Mouse (Mus musculus): Measurements from ENCODE around the gene Zfp518a. TPM values are rescaled to one million over a fixed set of nuclear protein-coding genes. Genes with fewer than 3 reads are reported as not detected.

The Zfp518a gene
- total and polyA plus RNA-seq, 3 experiments, result 1.4 to 7.5 (median 5.7) TPM

DNA sequence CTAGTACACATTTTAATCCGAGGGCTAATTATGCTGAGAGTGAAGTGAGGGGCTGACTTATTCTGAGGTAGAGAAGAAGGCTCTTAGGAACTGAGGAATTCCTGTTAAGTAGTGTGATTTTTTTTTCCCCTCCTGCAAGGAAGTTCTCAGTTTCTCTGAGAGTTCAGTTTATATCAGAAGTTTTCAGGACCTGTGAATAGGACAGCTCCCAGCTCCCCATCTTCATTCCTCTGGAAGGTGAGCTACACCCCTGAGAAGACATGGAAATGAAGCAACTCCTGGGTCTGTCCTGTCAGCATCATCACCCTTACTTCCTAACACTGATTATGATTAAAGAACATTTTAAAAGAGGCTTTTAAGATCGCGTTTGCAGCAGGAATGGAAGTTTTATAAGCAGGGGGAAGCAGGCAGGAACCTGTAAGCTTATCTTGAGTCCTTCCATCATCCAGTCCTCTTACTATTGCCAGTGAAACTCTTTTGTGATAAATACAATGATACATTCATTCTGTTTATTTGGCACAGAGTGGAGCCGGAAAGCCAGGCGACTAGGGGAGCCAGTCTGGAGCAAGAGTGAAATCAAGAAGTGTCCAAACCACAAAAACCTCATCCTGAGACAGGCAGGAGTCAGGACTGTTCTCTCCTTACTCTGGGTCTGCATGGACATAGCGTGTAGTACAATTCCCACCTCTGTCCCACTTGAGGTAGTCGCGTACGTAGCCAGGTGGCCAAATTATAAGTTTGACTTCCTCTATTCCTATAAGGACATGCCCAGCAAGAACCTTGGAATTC is 37.3 kb downstream of the Zfp518a start:
- DNase-seq, result no peak
- H3K79me2 ChIP-seq (replicated peaks; ENCODE audit: control insufficient read depth, insufficient read depth, low read length), result no peaks in the 10 kb centered on the region
- TF ChIP-seq CTCF (IDR thresholded peaks at IDR 0.05) (no peak), EP300 (IDR thresholded peaks at IDR 0.05; ENCODE audit: insufficient read depth, low read depth, low read length) (no peak), POLR2A (IDR thresholded peaks at IDR 0.05; ENCODE audit: insufficient read depth, low read depth, low read length) (no peak)
- no peaks in the 10 kb centered on the region for H3K4me1 ChIP-seq (ENCODE audit: control insufficient read depth, insufficient read depth, low read length)
- H3K27ac ChIP-seq, result no peak overlapping the region
- 68% methylated on average over 9 of the region's 9 CpGs for WGBS
- H3K9ac ChIP-seq (ENCODE audit: low read depth, low read length), result no peak overlapping the region
- intact Hi-C loops (cut with DNase I), result no loop called here
- no peaks in the 10 kb centered on the region for H3K36me3 ChIP-seq (ENCODE audit: control insufficient read depth, insufficient read depth, low read length)
- H3K27me3 ChIP-seq (ENCODE audit: control insufficient read depth, insufficient read depth, low read length), result no peaks in the 10 kb centered on the region
- H3K4me3 ChIP-seq, result no peak overlapping the region

DNA sequence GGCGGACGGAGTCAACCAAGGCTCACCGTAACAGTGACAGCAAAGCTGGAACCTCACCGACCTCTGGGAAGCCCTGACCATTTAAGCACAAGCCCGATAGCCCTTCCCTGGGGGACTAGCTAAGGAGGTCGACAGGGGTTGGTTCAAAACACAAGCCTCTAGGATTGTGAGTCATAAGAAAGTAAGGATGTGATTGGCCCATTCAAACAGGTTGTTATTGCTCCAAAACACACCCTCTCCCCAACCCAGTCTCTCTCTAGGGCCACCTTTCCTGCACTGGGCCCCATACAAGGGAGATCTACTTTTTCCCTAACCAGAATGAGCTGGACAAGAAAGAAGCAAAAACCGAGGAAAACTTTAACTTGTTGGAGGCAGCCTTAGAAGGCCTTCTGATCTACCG is 40.9 kb downstream of the Zfp518a start:
- intact Hi-C loops (cut with DNase I), result no loop called here
- no peaks in the 10 kb centered on the region for H3K27me3 ChIP-seq (ENCODE audit: control insufficient read depth, insufficient read depth, low read length)
- no peaks in the 10 kb centered on the region for H3K79me2 ChIP-seq (replicated peaks; ENCODE audit: control insufficient read depth, insufficient read depth, low read length)
- no peak overlapping the region for H3K4me3 ChIP-seq
- H3K36me3 ChIP-seq (ENCODE audit: control insufficient read depth, insufficient read depth, low read length), result no peaks in the 10 kb centered on the region
- H3K27ac ChIP-seq, result no peak overlapping the region
- WGBS, result 57% methylated on average over 8 of the region's 8 CpGs
- H3K4me1 ChIP-seq (ENCODE audit: control insufficient read depth, insufficient read depth, low read length), result no peaks in the 10 kb centered on the region
- no peak overlapping the region for H3K9ac ChIP-seq (ENCODE audit: low read depth, low read length)
- TF ChIP-seq POLR2A (IDR thresholded peaks at IDR 0.05; ENCODE audit: insufficient read depth, low read depth, low read length) (no peak), CTCF (IDR thresholded peaks at IDR 0.05) (no peak), EP300 (IDR thresholded peaks at IDR 0.05; ENCODE audit: insufficient read depth, low read depth, low read length) (no peak)
- no peak for DNase-seq

DNA sequence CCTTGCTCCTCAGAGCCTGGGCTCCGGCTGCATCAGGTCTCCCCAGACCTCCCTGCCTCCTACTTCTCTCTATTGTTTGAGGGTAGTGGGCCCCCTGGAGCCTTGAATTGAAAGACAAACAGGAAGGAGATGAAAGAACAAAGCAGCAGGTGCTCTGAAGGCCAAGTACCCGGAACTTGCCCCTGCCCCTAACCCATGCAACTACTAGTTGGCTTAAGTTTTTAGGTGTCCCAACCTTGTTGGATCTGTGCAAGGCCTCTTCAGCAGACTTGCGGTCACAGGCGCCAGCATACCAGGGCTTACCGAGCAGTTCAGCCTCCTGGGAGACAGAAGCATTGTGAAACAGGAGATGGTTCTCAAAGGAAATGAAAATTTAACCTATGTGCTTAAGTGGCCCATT is 41.5 kb downstream of the Zfp518a start:
- intact Hi-C loops (cut with DNase I), result no loop called here
- Histone ChIP-seq H3K4me3 (no peak overlapping the region), H3K27ac (no peak overlapping the region), H3K4me1 (ENCODE audit: control insufficient read depth, insufficient read depth, low read length) (no peaks in the 10 kb centered on the region), H3K27me3 (ENCODE audit: control insufficient read depth, insufficient read depth, low read length) (no peaks in the 10 kb centered on the region), H3K9ac (ENCODE audit: low read depth, low read length) (no peak overlapping the region), H3K79me2 (replicated peaks; ENCODE audit: control insufficient read depth, insufficient read depth, low read length) (no peaks in the 10 kb centered on the region), H3K36me3 (ENCODE audit: control insufficient read depth, insufficient read depth, low read length) (no peaks in the 10 kb centered on the region)
- WGBS, result 43% methylated on average over 5 of the region's 5 CpGs
- no peak for DNase-seq
- TF ChIP-seq POLR2A (IDR thresholded peaks at IDR 0.05; ENCODE audit: insufficient read depth, low read depth, low read length), result no peak
- no peak for TF ChIP-seq CTCF (IDR thresholded peaks at IDR 0.05)
- TF ChIP-seq EP300 (IDR thresholded peaks at IDR 0.05; ENCODE audit: insufficient read depth, low read depth, low read length), result no peak

DNA sequence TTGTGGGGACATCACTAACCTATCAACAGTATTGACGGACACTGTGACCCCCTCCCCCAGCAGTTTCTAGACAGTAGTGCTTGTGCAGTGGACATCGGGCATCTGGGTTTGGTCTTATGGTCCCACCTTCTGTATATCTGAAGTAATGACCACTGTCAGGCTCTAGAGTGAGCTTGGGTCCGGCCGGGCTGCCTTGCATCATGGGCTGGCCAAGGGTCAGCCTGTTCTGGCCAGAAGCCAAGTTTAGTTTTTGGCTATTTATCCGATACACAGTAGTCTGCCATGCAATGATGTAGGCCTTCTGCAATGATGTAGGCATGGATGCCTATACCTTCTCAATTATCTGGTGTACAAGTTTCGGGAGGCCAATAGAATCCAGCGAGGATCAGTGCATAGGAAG is 49.0 kb downstream of the Zfp518a start:
- H3K4me1 ChIP-seq (ENCODE audit: control insufficient read depth, insufficient read depth, low read length), result no peaks in the 10 kb centered on the region
- no peaks in the 10 kb centered on the region for H3K36me3 ChIP-seq (ENCODE audit: control insufficient read depth, insufficient read depth, low read length)
- H3K4me3 ChIP-seq, result no peak overlapping the region
- no peaks in the 10 kb centered on the region for H3K79me2 ChIP-seq (replicated peaks; ENCODE audit: control insufficient read depth, insufficient read depth, low read length)
- DNase-seq, result no peak
- intact Hi-C loops (cut with DNase I), result no loop called here
- no peaks in the 10 kb centered on the region for H3K27me3 ChIP-seq (ENCODE audit: control insufficient read depth, insufficient read depth, low read length)
- WGBS, result 82% methylated on average over 7 of the region's 7 CpGs
- H3K9ac ChIP-seq (ENCODE audit: low read depth, low read length), result no peak overlapping the region
- TF ChIP-seq POLR2A (IDR thresholded peaks at IDR 0.05; ENCODE audit: insufficient read depth, low read depth, low read length) (no peak), EP300 (IDR thresholded peaks at IDR 0.05; ENCODE audit: insufficient read depth, low read depth, low read length) (no peak), CTCF (IDR thresholded peaks at IDR 0.05) (no peak)
- H3K27ac ChIP-seq, result no peak overlapping the region

DNA sequence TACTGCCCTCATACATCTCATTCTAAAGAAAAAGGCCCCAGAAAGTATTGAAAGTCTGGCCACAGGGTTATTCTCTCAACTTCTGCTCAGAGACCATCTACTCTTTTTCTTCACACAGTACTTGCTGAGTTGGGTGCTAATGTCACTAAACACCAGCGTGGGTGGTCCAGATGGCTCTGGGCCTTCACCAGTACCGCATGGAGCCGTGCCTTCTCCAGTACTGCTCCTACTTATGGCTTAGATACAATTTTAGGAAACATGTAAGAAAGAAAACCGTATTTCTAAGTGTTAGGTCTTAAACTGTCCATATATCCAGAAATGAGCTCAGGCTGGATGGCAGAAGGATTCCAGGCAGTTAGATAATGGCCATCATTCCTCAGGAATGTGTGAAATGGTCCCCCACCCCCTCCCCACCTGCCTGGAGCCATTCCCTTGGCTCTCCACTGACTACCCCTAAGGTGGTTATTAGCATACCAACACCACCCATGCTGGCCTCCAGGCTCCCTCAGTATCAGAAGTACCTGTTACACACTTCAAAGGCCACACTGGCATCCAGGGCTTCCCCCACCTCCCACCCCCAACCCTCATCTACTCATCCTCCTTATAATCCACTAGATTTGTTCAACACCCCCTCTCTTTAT is 52.6 kb downstream of the Zfp518a start:
- TF ChIP-seq CTCF (IDR thresholded peaks at IDR 0.05), result no peak
- TF ChIP-seq EP300 (IDR thresholded peaks at IDR 0.05; ENCODE audit: insufficient read depth, low read depth, low read length), result no peak
- TF ChIP-seq POLR2A (IDR thresholded peaks at IDR 0.05; ENCODE audit: insufficient read depth, low read depth, low read length), result no peak
- H3K9ac ChIP-seq (ENCODE audit: low read depth, low read length), result no peak overlapping the region
- H3K27ac ChIP-seq, result no peak overlapping the region
- no peaks in the 10 kb centered on the region for H3K27me3 ChIP-seq (ENCODE audit: control insufficient read depth, insufficient read depth, low read length)
- no peaks in the 10 kb centered on the region for H3K4me1 ChIP-seq (ENCODE audit: control insufficient read depth, insufficient read depth, low read length)
- no peak overlapping the region for H3K4me3 ChIP-seq
- H3K36me3 ChIP-seq (ENCODE audit: control insufficient read depth, insufficient read depth, low read length), result no peaks in the 10 kb centered on the region
- no peaks in the 10 kb centered on the region for H3K79me2 ChIP-seq (replicated peaks; ENCODE audit: control insufficient read depth, insufficient read depth, low read length)
- intact Hi-C loops (cut with DNase I), result no loop called here
- WGBS, result 76% methylated on average over 4 of the region's 4 CpGs
- DNase-seq, result no peak

DNA sequence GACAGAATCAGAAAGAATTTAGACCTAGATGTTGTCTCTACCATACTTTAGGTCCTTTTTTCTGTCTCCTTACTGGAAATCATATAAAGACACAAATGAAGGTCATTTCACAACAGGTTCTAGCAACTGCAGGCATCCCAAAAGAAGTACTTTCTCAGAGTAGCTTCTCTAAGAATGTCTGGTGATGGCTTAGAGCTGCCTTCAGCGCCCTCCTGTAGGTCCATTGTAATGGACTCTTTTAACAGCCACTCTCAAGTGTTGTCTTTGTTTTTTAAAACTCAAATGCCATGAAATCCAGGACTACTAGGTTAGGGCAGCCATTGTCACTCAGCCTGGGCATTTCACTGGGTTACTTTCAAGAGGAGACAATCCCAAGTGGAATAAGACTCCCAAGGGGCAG is 64.5 kb downstream of the Zfp518a start:
- Histone ChIP-seq H3K4me1 (ENCODE audit: control insufficient read depth, insufficient read depth, low read length) (no peaks in the 10 kb centered on the region), H3K27ac (no peak overlapping the region), H3K79me2 (replicated peaks; ENCODE audit: control insufficient read depth, insufficient read depth, low read length) (no peaks in the 10 kb centered on the region), H3K4me3 (no peak overlapping the region), H3K36me3 (ENCODE audit: control insufficient read depth, insufficient read depth, low read length) (no peaks in the 10 kb centered on the region), H3K27me3 (ENCODE audit: control insufficient read depth, insufficient read depth, low read length) (no peaks in the 10 kb centered on the region), H3K9ac (ENCODE audit: low read depth, low read length) (no peak overlapping the region)
- 59% methylated on average over 1 of the region's 1 CpGs for WGBS
- intact Hi-C loops (cut with DNase I), result no loop called here
- no peak for DNase-seq
- TF ChIP-seq CTCF (IDR thresholded peaks at IDR 0.05) (no peak), POLR2A (IDR thresholded peaks at IDR 0.05; ENCODE audit: insufficient read depth, low read depth, low read length) (no peak)

All from heart, adult 2 months (tissue).